Mouse (Mus musculus) intestine, embryonic 14.5 days (tissue): ENCODE measurements around the gene Gse1. TPM values are rescaled to one million over a fixed set of nuclear protein-coding genes. Genes with fewer than 3 reads are reported as not detected.

ENCODE experiments used
- ATAC-seq: fragments of 200-750 bp; cut with Nextera tagmentation; replicated peaks from 2 replicates; pipeline ENCODE4 v1.8.0; 2017; ENCODE audit warnings: low read depth, moderate number of reproducible peaks, moderate TSS enrichment, moderate library complexity; ENCODE audit not compliant: low FRiP score, low TSS enrichment
- DNase-seq: peaks from one replicate; pipeline ENCODE4 v3.0.0-alpha.2; 2018; ENCODE audit warnings: low spot score
- H3K27ac ChIP-seq: fragments of 300-500 bp; sonication (generic); 2 replicates; pipeline ENCODE4 v1.5.1; 2014; ENCODE audit warnings: low read depth, mild to moderate bottlenecking, control low read depth
- H3K27me3 ChIP-seq: fragments of 300-500 bp; sonication (generic); replicated peaks from 2 replicates; pipeline ENCODE4 v1.6.1; 2014; ENCODE audit warnings: low read length, control low read depth; ENCODE audit not compliant: control insufficient read depth, insufficient read depth
- H3K36me3 ChIP-seq: fragments of 300-500 bp; sonication (generic); 2 replicates; pipeline ENCODE4 v1.6.1; 2014; ENCODE audit warnings: low read length, control low read depth; ENCODE audit not compliant: control insufficient read depth, insufficient read depth
- H3K4me1 ChIP-seq: fragments of 300-500 bp; sonication (generic); replicated peaks from 2 replicates; pipeline ENCODE4 v1.6.1; 2014; ENCODE audit warnings: low read length, control low read depth, mixed read lengths; ENCODE audit not compliant: control insufficient read depth, insufficient read depth
- H3K4me2 ChIP-seq: fragments of 300-500 bp; sonication (generic); 2 replicates; pipeline ENCODE4 v1.6.1; 2014; ENCODE audit warnings: low read length
- H3K4me3 ChIP-seq: fragments of 300-500 bp; sonication (generic); 2 replicates; pipeline ENCODE4 v1.5.1; 2014; ENCODE audit warnings: low read depth, low read length, control low read depth, mixed read lengths
- H3K9ac ChIP-seq: fragments of 300-500 bp; sonication (generic); 2 replicates; pipeline ENCODE4 v1.6.1; 2014; ENCODE audit warnings: mild to moderate bottlenecking, low read length
- H3K9me3 ChIP-seq: fragments of 300-500 bp; sonication (generic); 2 replicates; pipeline ENCODE4 v1.6.1; 2016; ENCODE audit warnings: low read length, control low read depth; ENCODE audit not compliant: control insufficient read depth
- WGBS: fragments of 180-500 bp; shearing (Covaris S2); extraction: QIAGEN DNeasy Blood & Tissue Kit; methylation state at CpG from one replicate; pipeline ENCODE4 v1.1.7; 2014; 5-methylcytosine and 5-hydroxymethylcytosine counted together
- microRNA-seq: library from miRNA; unstranded; fragments of <30 nt; microRNA quantifications from one replicate; pipeline ENCODE4, GENCODE M21; 2016
- polyA plus RNA-seq: library from polyadenylated mRNA; unstranded; fragments of >200 nt; fragmentation: Nextera tagmentation; extraction: Ambion mirVana; gene quantifications from 2 replicates; pipeline ENCODE4 v1.2.1, GENCODE M21; 2014

The Gse1 gene
- polyA plus RNA-seq, 1 experiment from 2014 or later: 13.3 TPM

DNA sequence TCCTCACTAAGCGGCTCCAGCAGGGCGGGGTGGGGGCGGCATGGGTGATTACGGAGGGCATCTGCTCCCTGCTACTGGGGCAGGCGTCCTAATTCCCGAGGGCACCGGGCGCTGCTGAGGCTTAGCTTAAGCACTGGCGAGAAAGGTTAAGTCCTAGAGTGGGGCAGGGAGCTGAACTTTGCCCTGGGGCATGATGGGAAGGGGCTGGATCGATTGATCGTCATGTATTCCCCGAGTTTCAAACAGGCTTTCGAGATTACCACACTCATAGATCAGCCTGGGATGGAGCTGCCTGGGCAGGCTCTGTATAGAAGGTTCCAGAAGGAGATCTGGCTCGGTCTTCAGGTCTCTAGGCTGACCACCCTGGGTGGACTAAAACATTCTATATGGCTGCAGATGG lies 393.9 kb downstream of the Gse1 start:
- Histone ChIP-seq H3K27me3 (no peaks in the 10 kb centered on the region), H3K36me3 (no peaks in the 10 kb centered on the region), H3K9ac (no peak overlapping the region), H3K4me1 (no peaks in the 10 kb centered on the region; the same call in 1 of the 2 replicates), H3K4me2 (no peak overlapping the region), H3K9me3 (no peaks in the 10 kb centered on the region), H3K27ac (no peak overlapping the region), H3K4me3 (no peak overlapping the region)
- ATAC-seq (no peak), DNase-seq (no peak)
- 67% methylated on average over 14 of the region's 14 CpGs for WGBS

DNA sequence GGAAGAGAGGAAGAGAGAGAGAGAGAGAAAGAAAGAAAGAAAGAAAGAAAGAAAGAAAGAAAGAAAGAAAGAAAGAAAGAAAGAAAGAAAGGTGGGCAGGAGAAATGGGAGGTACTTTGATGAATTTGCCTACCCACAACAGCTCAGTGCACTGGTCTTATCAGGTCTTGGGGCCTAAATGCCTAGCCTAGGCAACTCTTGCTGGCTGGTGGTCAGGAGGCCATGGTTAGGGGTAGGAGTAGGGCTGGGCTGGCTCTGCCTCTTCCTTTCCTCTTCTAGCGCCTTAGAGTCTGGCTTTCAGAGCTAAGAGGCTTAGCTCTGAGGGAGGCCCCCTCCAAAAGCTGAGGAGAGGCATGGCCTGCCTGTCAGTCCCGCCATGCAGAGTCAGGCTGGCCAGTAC lies 395.4 kb downstream of the Gse1 start:
- Histone ChIP-seq H3K4me2 (no peak overlapping the region), H3K36me3 (no peaks in the 10 kb centered on the region), H3K27me3 (no peaks in the 10 kb centered on the region), H3K4me3 (no peak overlapping the region), H3K9ac (no peak overlapping the region), H3K4me1 (no peaks in the 10 kb centered on the region), H3K27ac (no peak overlapping the region), H3K9me3 (no peaks in the 10 kb centered on the region)
- WGBS: 38% methylated on average over 2 of the region's 2 CpGs
- DNase-seq (no peak), ATAC-seq (no peak)

DNA sequence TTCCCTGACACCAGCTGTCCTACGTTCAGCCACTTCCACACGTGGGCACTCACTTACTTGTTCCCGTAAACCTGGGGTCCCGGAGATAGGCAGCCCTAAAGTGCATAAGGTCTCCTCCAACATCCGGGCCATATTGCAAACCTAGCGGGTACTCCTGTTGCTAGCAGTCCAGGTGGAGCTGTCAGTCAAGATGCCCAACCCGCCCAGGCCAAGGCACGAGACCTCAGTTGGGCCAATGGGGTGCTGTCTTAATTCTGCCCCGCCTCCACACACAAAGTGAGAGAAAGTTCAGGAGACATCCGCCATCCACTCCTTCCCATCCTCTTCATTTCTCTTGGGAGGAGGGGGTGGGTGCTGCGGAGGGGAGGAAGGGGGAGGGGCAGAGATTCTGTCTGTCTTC lies 398.2 kb downstream of the Gse1 start:
- H3K4me3 ChIP-seq: no peak overlapping the region
- no peak overlapping the region for H3K4me2 ChIP-seq
- ATAC-seq (no peak), DNase-seq (no peak)
- no peaks in the 10 kb centered on the region for H3K9me3 ChIP-seq
- H3K9ac ChIP-seq: no peak overlapping the region
- H3K36me3 ChIP-seq: no peaks in the 10 kb centered on the region
- H3K27me3 ChIP-seq: no peaks in the 10 kb centered on the region
- H3K27ac ChIP-seq: no peak overlapping the region
- WGBS: 63% methylated on average over 11 of the region's 11 CpGs
- no peaks in the 10 kb centered on the region for H3K4me1 ChIP-seq

DNA sequence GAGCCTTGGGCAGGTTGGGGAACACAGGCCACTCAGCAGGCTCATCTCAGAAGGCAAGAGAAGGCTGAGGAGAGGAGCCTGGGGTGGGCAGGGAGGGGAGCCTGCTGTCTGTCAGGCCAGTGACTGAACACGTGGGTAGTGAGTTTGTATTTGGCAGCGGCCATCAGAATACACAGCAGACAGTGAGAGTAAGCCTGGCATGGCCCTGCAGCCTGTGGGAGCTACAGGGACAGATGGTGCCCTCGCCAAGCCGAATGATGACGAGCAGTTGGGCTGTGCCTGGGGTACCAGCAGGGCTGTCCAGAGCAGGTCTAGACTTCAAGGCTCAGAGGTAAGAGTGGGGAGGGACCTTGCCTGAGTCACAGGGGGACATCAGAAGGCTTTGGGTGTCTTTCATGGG lies 399.0 kb downstream of the Gse1 start:
- Histone ChIP-seq H3K27ac (no peak overlapping the region), H3K27me3 (no peaks in the 10 kb centered on the region), H3K36me3 (no peaks in the 10 kb centered on the region), H3K9ac (no peak overlapping the region), H3K4me1 (no peaks in the 10 kb centered on the region), H3K4me2 (no peak overlapping the region), H3K9me3 (no peaks in the 10 kb centered on the region), H3K4me3 (no peak overlapping the region)
- ATAC-seq (no peak), DNase-seq (no peak)
- WGBS: 79% methylated on average over 5 of the region's 5 CpGs

DNA sequence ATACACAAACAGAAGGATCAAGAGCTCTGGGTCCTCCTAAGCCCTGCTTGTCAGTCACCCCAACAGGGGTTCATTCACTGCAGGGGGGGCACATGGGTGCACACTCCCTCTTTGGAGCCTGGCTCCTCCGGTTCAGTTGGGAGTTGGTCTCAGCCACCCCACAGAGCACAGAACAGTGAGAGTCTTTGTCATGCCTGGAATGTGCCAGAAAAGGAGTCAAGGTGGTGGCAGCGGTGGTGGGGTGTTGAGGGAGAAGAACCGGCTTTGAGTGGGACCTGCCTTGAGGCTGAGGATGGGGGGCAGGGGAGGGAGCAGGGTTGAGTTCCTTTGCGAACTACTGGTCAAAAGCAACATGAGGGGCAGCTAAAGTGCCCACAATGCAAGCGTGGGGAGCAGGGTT lies 401.8 kb downstream of the Gse1 start:
- Histone ChIP-seq H3K9ac (no peak overlapping the region), H3K4me1 (peaks cover 6% of the 10 kb centered on the region; the same call in 1 of the 2 replicates), H3K9me3 (no peaks in the 10 kb centered on the region), H3K4me2 (no peak overlapping the region), H3K4me3 (no peak overlapping the region), H3K27me3 (peaks cover 10% of the 10 kb centered on the region), H3K36me3 (no peaks in the 10 kb centered on the region), H3K27ac (no peak overlapping the region)
- 60% methylated on average over 5 of the region's 5 CpGs for WGBS
- DNase-seq (no peak), ATAC-seq (no peak)

DNA sequence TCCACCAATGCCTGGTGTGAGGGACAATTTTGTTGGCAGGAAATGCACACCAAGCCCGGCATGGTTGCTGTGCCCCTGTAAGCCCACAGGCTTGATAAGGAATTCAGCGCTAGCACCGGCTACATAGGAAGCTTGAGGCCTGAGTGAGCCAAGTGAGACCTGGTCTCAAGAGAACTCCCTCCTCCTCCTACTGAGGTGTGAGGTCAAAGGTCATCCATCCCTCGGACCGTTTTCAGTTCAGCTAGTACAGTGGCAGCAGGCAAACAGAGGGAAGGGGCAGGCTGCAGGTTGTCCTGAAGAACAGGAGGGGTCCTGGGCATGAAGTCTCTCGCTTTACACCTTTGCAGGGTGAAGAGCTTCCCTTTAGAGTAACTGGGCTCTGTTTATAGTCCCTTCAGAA lies 402.6 kb downstream of the Gse1 start:
- H3K4me1 ChIP-seq: peaks cover 6% of the 10 kb centered on the region; the same call in 1 of the 2 replicates
- H3K4me2 ChIP-seq: no peak overlapping the region
- ATAC-seq: no peak
- DNase-seq: no peak
- H3K9ac ChIP-seq: no peak overlapping the region
- H3K36me3 ChIP-seq: no peaks in the 10 kb centered on the region
- 44% methylated on average over 6 of the region's 6 CpGs for WGBS
- peaks cover 10% of the 10 kb centered on the region for H3K27me3 ChIP-seq
- no peak overlapping the region for H3K4me3 ChIP-seq
- H3K27ac ChIP-seq: no peak overlapping the region
- H3K9me3 ChIP-seq: no peaks in the 10 kb centered on the region

Small RNAs within 50 kb of the gene (microRNA-seq; reads per million reads assigned to microRNA genes)
- gene Gm22715 (not detected), gene Mir7687 (not detected)

Other genes with a start within 250 kb of the Gse1 start
- gene Crispld2, start 236.0 kb upstream of the Gse1 start, polyA plus RNA-seq: 18.0 and 22.0 TPM in 2 replicates
- gene Zdhhc7, start 127.0 kb upstream of the Gse1 start, polyA plus RNA-seq: 28.8 and 30.6 TPM in 2 replicates
- 4.7 and 6.3 TPM in 2 replicates for gene 6430548M08Rik, start 114.3 kb upstream of the Gse1 start, polyA plus RNA-seq
- 1.5 and 1.6 TPM in 2 replicates for gene Fam92b, start 51.0 kb upstream of the Gse1 start, polyA plus RNA-seq